ENCODE assay signal across 9 mouse cellular contexts in the genomic region with DNA sequence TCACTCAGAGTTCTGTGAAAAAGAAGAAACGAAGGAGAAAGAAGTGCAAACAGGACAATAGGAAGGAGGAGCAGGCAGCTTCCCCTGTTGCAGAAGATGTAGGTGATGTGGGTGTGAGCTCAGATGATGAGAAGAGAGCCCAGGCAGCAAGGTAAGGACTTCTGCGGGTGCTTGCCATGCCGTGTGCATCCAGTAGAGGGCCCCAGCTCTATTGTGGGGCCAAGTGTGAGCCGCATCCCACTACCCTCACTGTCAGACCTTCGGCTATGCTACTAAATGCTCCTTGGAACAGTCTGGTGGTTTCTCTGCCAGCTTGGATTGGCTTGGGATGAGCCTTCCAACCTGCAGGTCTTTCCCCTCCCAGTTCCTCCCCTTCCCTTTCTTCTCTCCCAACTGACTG. TPM values are rescaled to one million over a fixed set of nuclear protein-coding genes. Genes with fewer than 3 reads are reported as not detected.
DNase-seq lines count a peak whose midpoint lies in the region; ATAC-seq and TF ChIP-seq lines count a peak whose summit lies in the region.
"Had no signal": no experiment of that assay in that cellular context is flagged by ENCODE, and none has a peak within 500 bp of the region (broad histone marks: within the 10 kb centered on the region; RNA-seq: fewer than 3 reads in every experiment).

No protein-coding gene starts in this region.

- WGBS in kidney, postnatal 0 days, result 40% methylated on average over 5 of the region's 5 CpGs
- 35% methylated on average over 5 of the region's 5 CpGs for WGBS in kidney, embryonic 14.5 days

- H3K27ac ChIP-seq in kidney, postnatal 0 days, result no peak overlapping the region
- H3K27ac ChIP-seq in kidney, embryonic 14.5 days (ENCODE audit: low read depth, low read length), result no peak overlapping the region
- H3K27ac ChIP-seq: embryonic facial prominence, embryonic 15.5 days had no signal

- no peak overlapping the region for H3K4me2 ChIP-seq in kidney, postnatal 0 days (ENCODE audit: low read length)
- no peak overlapping the region for H3K4me2 ChIP-seq in kidney, embryonic 14.5 days (replicated peaks; ENCODE audit: low read depth, low read length)
- H3K4me2 ChIP-seq: embryonic facial prominence, embryonic 15.5 days had no signal

- H3K4me1 ChIP-seq in kidney, postnatal 0 days (replicated peaks; ENCODE audit: insufficient read depth, low read length), result no peaks in the 10 kb centered on the region
- no peaks in the 10 kb centered on the region for H3K4me1 ChIP-seq in kidney, embryonic 14.5 days (ENCODE audit: control insufficient read depth, insufficient read depth, low read length)
- no peaks in the 10 kb centered on the region for H3K4me1 ChIP-seq in E14TG2a.4 (replicated peaks; ENCODE audit: low read depth, low read length)

- TF ChIP-seq CTCF in kidney, postnatal 0 days (IDR thresholded peaks at IDR 0.05; ENCODE audit: low read depth), result peak; percentile 62
- TF ChIP-seq CTCF in E14TG2a.4 (conservative IDR thresholded peaks at IDR 0.05; ENCODE audit: low read length), result peak; percentile 81

- no peaks in the 10 kb centered on the region for H3K27me3 ChIP-seq in kidney, postnatal 0 days (ENCODE audit: insufficient read depth, low read length)
- H3K27me3 ChIP-seq in kidney, embryonic 14.5 days (ENCODE audit: control insufficient read depth, insufficient read depth, low read length), result no peaks in the 10 kb centered on the region
- no peaks in the 10 kb centered on the region for H3K27me3 ChIP-seq in E14TG2a.4 (ENCODE audit: insufficient read depth, low read length)
- H3K27me3 ChIP-seq: embryonic facial prominence, embryonic 15.5 days had no signal

- H3K4me3 ChIP-seq in kidney, postnatal 0 days (replicated peaks; ENCODE audit: low read depth, low read length), result no peak overlapping the region
- no peak overlapping the region for H3K4me3 ChIP-seq in kidney, embryonic 14.5 days (ENCODE audit: low read length)
- H3K4me3 ChIP-seq in E14TG2a.4 (replicated peaks; ENCODE audit: low read length), result no peak overlapping the region
- H3K4me3 ChIP-seq: embryonic facial prominence, embryonic 15.5 days had no signal

- no peak for ATAC-seq in kidney, postnatal 0 days (replicated peaks; ENCODE audit: low FRiP score, low read depth)
- no peak for ATAC-seq in kidney, embryonic 14.5 days (ENCODE audit: low FRiP score, low TSS enrichment)

- no peak for DNase-seq in kidney, postnatal 0 days (ENCODE audit: low spot score)
- DNase-seq in adrenal gland, postnatal 14 days, result peak; percentile 39
- peak; percentile 34 to 40 for DNase-seq in heart, postnatal 36 days
- DNase-seq in naive thymus-derived CD4-positive, alpha-beta T cell, adult 2 months (ENCODE audit: low read depth), result peak; percentile 38
- DNase-seq in right cerebral cortex, postnatal 4 days, result no peak
- no peak for DNase-seq in adipocyte (ENCODE audit: low spot score)

- H3K36me3 ChIP-seq in kidney, postnatal 0 days (ENCODE audit: insufficient read depth, low read length), result peaks cover 16% of the 10 kb centered on the region
- peaks cover 29% of the 10 kb centered on the region for H3K36me3 ChIP-seq in kidney, embryonic 14.5 days (ENCODE audit: control insufficient read depth, insufficient read depth, low read length)
- no peaks in the 10 kb centered on the region for H3K36me3 ChIP-seq in E14TG2a.4 (ENCODE audit: insufficient read depth, low read length)

- H3K9ac ChIP-seq in kidney, postnatal 0 days (ENCODE audit: low read depth, low read length), result no peak overlapping the region
- no peak overlapping the region for H3K9ac ChIP-seq in kidney, embryonic 14.5 days (ENCODE audit: low read depth, low read length)
- H3K9ac ChIP-seq: embryonic facial prominence, embryonic 15.5 days had no signal

- intact Hi-C loops in heart, postnatal 36 days (cut with DNase I), result loop anchor here (5.0 kb wide), 1 partner anchor 87 kb away; a partner anchor contains a TSS

- no peaks in the 10 kb centered on the region for H3K9me3 ChIP-seq in kidney, postnatal 0 days (replicated peaks; ENCODE audit: low read length)
- no peaks in the 10 kb centered on the region for H3K9me3 ChIP-seq in kidney, embryonic 14.5 days (ENCODE audit: control insufficient read depth, low read length)
- no peaks in the 10 kb centered on the region for H3K9me3 ChIP-seq in E14TG2a.4 (ENCODE audit: low read length)
- H3K9me3 ChIP-seq: embryonic facial prominence, embryonic 15.5 days had no signal

RNA-seq across cellular contexts. Expression of a gene that starts 42.7 kb away (rescaled TPM):
- 45.6 and 47.1 TPM in 2 replicates for polyA plus RNA-seq in kidney, postnatal 0 days (2015; fragmentation: Nextera tagmentation; extraction: Ambion mirVana)
- polyA plus RNA-seq in kidney, embryonic 14.5 days (2014; fragmentation: Nextera tagmentation; extraction: Ambion mirVana), result 54.9 and 93.2 TPM in 2 replicates
- total RNA-seq in adrenal gland, postnatal 14 days (2021), result 32.6 and 43.0 TPM in 2 replicates
- 1 to 10 TPM; 7.0 to 7.4 TPM for total RNA-seq in heart, postnatal 36 days (2021)

Comparison
In these comparisons a context has a peak if more than half of its experiments do, and no peak if none do; other contexts are left out.
1. DNase-seq: peak in adrenal gland, postnatal 14 days (single experiment), heart, postnatal 36 days (2 of 2) and naive thymus-derived CD4-positive, alpha-beta T cell, adult 2 months (single experiment); none in kidney, postnatal 0 days (single experiment), right cerebral cortex, postnatal 4 days (single experiment) and adipocyte (single experiment).